Mouse (Mus musculus) adrenal gland, postnatal 25 days (tissue): ENCODE measurements around the gene Ccdc172. TPM values are rescaled to one million over a fixed set of nuclear protein-coding genes. Genes with fewer than 3 reads are reported as not detected.

Experiments used
- DNase-seq: peaks from one replicate; pipeline ENCODE4 v3.0.0; 2021; ENCODE audit warnings: mixed read lengths
- long read RNA-seq: library from polyadenylated mRNA; stranded (forward); transcript quantifications from one replicate; pipeline ENCODE4 v2.0.0, GENCODE M21; 2021
- total RNA-seq: library from RNA; stranded (reverse); gene quantifications from 2 replicates; pipeline ENCODE4 v1.2.3, GENCODE M21; 2021

Gene Ccdc172
- not detected in 2 replicates for total RNA-seq
- long read RNA-seq, result 0 reads

- no peak for DNase-seq
Observed at GRCm38 (mm10) chr19:58511818-58512217, at the start of gene Ccdc172. Gene Ccdc172, plus strand, starts transcription at chr19:58511993.

GRCm38 (mm10) chr19:58463755-58464154 is 48.0 kb upstream of the Ccdc172 start:
- no peak for DNase-seq

GRCm38 (mm10) chr19:58468331-58468730 is 43.5 kb upstream of the Ccdc172 start:
- DNase-seq, result no peak

- DNase-seq, result peak; percentile 87
Observed at GRCm38 (mm10) chr19:58469421-58469820, 42.4 kb upstream of the Ccdc172 start.

- no peak for DNase-seq
Observed at GRCm38 (mm10) chr19:58474251-58474650, 37.5 kb upstream of the Ccdc172 start.

- DNase-seq, result no peak
Observed at GRCm38 (mm10) chr19:58482373-58482977, 29.3 kb upstream of the Ccdc172 start.

- DNase-seq, result no peak
Observed at GRCm38 (mm10) chr19:58486686-58487085, 25.1 kb upstream of the Ccdc172 start.

- no peak for DNase-seq
Observed at GRCm38 (mm10) chr19:58497106-58497505, 14.7 kb upstream of the Ccdc172 start.

GRCm38 (mm10) chr19:58499420-58499966 is 12.3 kb upstream of the Ccdc172 start:
- DNase-seq, result no peak

GRCm38 (mm10) chr19:58500049-58500448 is 11.7 kb upstream of the Ccdc172 start:
- no peak for DNase-seq

GRCm38 (mm10) chr19:58521696-58522095 is 9.9 kb downstream of the Ccdc172 start:
- no peak for DNase-seq

- DNase-seq, result peak; percentile 30
Observed at GRCm38 (mm10) chr19:58523736-58524394, 12.1 kb downstream of the Ccdc172 start.

GRCm38 (mm10) chr19:58525457-58526239 is 13.9 kb downstream of the Ccdc172 start:
- DNase-seq, result no peak

- DNase-seq, result no peak
Observed at GRCm38 (mm10) chr19:58533077-58533476, 21.3 kb downstream of the Ccdc172 start.

GRCm38 (mm10) chr19:58536691-58537090 is 24.9 kb downstream of the Ccdc172 start:
- no peak for DNase-seq

GRCm38 (mm10) chr19:58540396-58540795 is 28.6 kb downstream of the Ccdc172 start:
- DNase-seq, result no peak

GRCm38 (mm10) chr19:58548367-58548766 is 36.6 kb downstream of the Ccdc172 start:
- DNase-seq, result no peak

- no peak for DNase-seq
Observed at GRCm38 (mm10) chr19:58550489-58550888, 38.7 kb downstream of the Ccdc172 start.

GRCm38 (mm10) chr19:58550916-58551315 is 39.1 kb downstream of the Ccdc172 start:
- no peak for DNase-seq

- DNase-seq, result no peak
Observed at GRCm38 (mm10) chr19:58554974-58555373, 43.2 kb downstream of the Ccdc172 start.

GRCm38 (mm10) chr19:58558352-58558751 is 46.6 kb downstream of the Ccdc172 start:
- no peak for DNase-seq

- DNase-seq, result no peak
Observed at GRCm38 (mm10) chr19:58562301-58562815, 50.6 kb downstream of the Ccdc172 start.

- no peak for DNase-seq
Observed at GRCm38 (mm10) chr19:58571566-58571965, 59.8 kb downstream of the Ccdc172 start.
